Mouse (Mus musculus): Measurements from ENCODE around the gene Topors. TPM values are rescaled to one million over a fixed set of nuclear protein-coding genes. Genes with fewer than 3 reads are reported as not detected.
A peak's percentile ranks its signal among the peaks of the same experiment; 100 is the strongest.

The Topors gene
- total and polyA plus RNA-seq, 3 experiments = 32.0 to 62.7 (median 38.3) TPM

DNA sequence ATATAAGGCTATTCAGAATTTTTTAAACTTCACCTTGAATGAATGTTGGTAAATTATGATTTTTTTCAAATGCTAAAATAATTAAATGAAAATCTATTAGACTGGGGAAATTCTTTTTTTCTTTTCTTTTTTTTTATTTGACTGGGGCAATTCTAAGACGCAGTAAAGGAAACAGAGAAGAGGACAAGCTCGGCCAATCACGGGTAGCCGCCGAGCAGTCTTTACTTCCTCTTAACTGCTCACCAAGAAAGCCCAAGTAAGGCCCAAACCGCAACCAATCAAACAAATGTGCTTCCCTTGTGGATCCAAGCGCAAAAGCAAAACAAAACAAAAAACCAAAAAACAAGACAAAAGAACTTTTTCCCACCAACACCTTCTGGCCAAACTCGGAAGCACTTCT is 25.6 kb downstream of the Topors start:
- Histone ChIP-seq H3K4me1 (ENCODE audit: control insufficient read depth in 1 of 2, insufficient read depth in 2 of 2, low read length in 2 of 2) (peaks cover 0 to 6% of the 10 kb centered on the region in 2 experiments; a peak in 2 of 4 replicates), H3K9me3 (replicated peaks; ENCODE audit: insufficient read depth, low read length) (no peaks in the 10 kb centered on the region), H3K36me3 (ENCODE audit: control insufficient read depth in 1 of 2, insufficient read depth in 2 of 2, low read length in 2 of 2) (peaks cover 0 to 10% of the 10 kb centered on the region in 2 experiments; a peak in 2 of 4 replicates), H3K79me2 (ENCODE audit: control insufficient read depth, insufficient read depth, low read length, poor library complexity) (no peaks in the 10 kb centered on the region), H3K4me3 (ENCODE audit: control insufficient read depth in 1 of 2, insufficient read depth in 1 of 2, low read depth in 2 of 2, low read length in 2 of 2) (peak overlapping the region; percentile 16 to 52; a peak in 3 of 4 replicates), H3K9ac (ENCODE audit: control insufficient read depth, low read depth, low read length, poor library complexity, severe bottlenecking) (peak overlapping the region; percentile 75), H3K27me3 (ENCODE audit: control insufficient read depth in 1 of 2, insufficient read depth in 2 of 2, low read length in 2 of 2) (no peaks in the 10 kb centered on the region), H3K27ac (ENCODE audit: control insufficient read depth, low read depth, low read length) (peak overlapping the region; percentile 59)
- peak; percentile 84 for DNase-seq (ENCODE audit: low read depth, low spot score)
- TF ChIP-seq ELF1 (IDR thresholded peaks at IDR 0.05; ENCODE audit: low read depth, low read length) (0 out of 2 replicates have a peak, but pooled peaks have one; percentile 12), USF2 (IDR thresholded peaks at IDR 0.05; ENCODE audit: borderline replicate concordance in 1 of 2, insufficient read depth in 1 of 2, low read depth in 1 of 2, low read length in 2 of 2) (no peak), MAFK (IDR thresholded peaks at IDR 0.05; ENCODE audit: borderline replicate concordance, low read depth, low read length) (no peak), POLR2AphosphoS2 (IDR thresholded peaks at IDR 0.05; ENCODE audit: low read length) (no peak), POLR2AphosphoS5 (IDR thresholded peaks at IDR 0.05; ENCODE audit: borderline replicate concordance, low read depth, low read length) (no peak), RCOR1 (IDR thresholded peaks at IDR 0.05; ENCODE audit: low read depth, low read length) (no peak), TBP (IDR thresholded peaks at IDR 0.05; ENCODE audit: low read depth, low read length) (0 out of 2 replicates have a peak, but pooled peaks have one; percentile 28), ZNF384 (IDR thresholded peaks at IDR 0.05; ENCODE audit: low read depth, low read length) (peak; percentile 69; the same call in 1 of the 2 replicates)

DNA sequence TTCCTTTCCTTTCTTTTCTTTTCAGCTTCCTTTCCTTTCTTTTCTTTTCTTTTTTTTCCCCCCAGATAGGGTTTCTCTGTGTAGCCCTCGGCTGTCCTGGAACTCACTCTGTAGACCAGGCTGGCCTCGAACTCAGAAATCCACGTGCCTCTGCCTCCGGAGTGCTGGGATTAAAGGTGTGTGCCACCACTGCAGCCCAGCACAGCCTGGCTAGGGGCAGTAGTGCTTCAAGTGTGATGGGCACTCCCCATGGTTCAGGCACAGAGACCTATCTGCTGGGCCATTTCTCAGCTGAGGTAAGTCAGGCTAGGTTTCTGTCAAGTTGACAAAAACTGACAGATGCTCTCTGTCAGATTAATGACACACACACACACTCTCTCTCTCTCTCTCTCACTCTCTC is 26.6 kb downstream of the Topors start:
- H3K79me2 ChIP-seq (ENCODE audit: control insufficient read depth, insufficient read depth, low read length, poor library complexity) = no peaks in the 10 kb centered on the region
- no peak for DNase-seq (ENCODE audit: low read depth, low spot score)
- no peak overlapping the region for H3K27ac ChIP-seq (ENCODE audit: control insufficient read depth, low read depth, low read length)
- H3K36me3 ChIP-seq (ENCODE audit: control insufficient read depth in 1 of 2, insufficient read depth in 2 of 2, low read length in 2 of 2) = peaks cover 0 to 10% of the 10 kb centered on the region in 2 experiments; a peak in 2 of 4 replicates
- no peaks in the 10 kb centered on the region for H3K9me3 ChIP-seq (replicated peaks; ENCODE audit: insufficient read depth, low read length)
- H3K27me3 ChIP-seq (ENCODE audit: control insufficient read depth in 1 of 2, insufficient read depth in 2 of 2, low read length in 2 of 2) = no peaks in the 10 kb centered on the region
- peaks cover 0 to 6% of the 10 kb centered on the region in 2 experiments; a peak in 2 of 4 replicates for H3K4me1 ChIP-seq (ENCODE audit: control insufficient read depth in 1 of 2, insufficient read depth in 2 of 2, low read length in 2 of 2)
- H3K4me3 ChIP-seq (ENCODE audit: control insufficient read depth in 1 of 2, insufficient read depth in 1 of 2, low read depth in 2 of 2, low read length in 2 of 2) = no peak overlapping the region
- TF ChIP-seq USF2 (IDR thresholded peaks at IDR 0.05; ENCODE audit: borderline replicate concordance in 1 of 2, insufficient read depth in 1 of 2, low read depth in 1 of 2, low read length in 2 of 2) (no peak), MAX (IDR thresholded peaks at IDR 0.05; ENCODE audit: low read length) (no peak), UBTF (IDR thresholded peaks at IDR 0.05; ENCODE audit: borderline replicate concordance, insufficient read depth, low read depth, low read length) (no peak), E2F4 (IDR thresholded peaks at IDR 0.05; ENCODE audit: borderline replicate concordance, low read depth, low read length) (no peak), SMC3 (IDR thresholded peaks at IDR 0.05; ENCODE audit: low read depth, low read length) (no peak), GABPA (IDR thresholded peaks at IDR 0.05; ENCODE audit: low read depth, low read length) (no peak), MEF2A (IDR thresholded peaks at IDR 0.05; ENCODE audit: extremely low read depth, insufficient replicate concordance, low read depth, low read length, poor library complexity, severe bottlenecking) (no peak)
- no peak overlapping the region for H3K9ac ChIP-seq (ENCODE audit: control insufficient read depth, low read depth, low read length, poor library complexity, severe bottlenecking)
